Mouse (Mus musculus): Measurements from ENCODE around the gene Psma5.

Psma5 gene

DNA sequence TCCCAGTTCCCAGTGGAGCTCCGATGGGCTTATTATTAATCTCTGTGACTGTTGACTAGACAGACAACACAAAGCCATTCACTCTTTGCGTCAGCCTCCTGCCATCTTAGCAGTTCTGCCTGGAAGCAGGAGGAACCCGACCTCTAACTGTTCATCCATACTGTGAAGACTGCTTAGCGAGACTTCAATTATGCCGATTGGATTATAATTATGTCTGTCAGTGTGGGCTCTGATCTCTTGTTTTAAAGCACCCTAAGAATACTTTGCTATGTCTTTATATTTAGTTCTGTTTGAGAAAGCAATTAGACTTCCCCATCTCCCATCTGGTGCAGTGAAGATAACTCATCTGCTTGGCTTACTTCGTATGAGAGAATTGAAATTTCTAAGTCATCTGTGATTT, 50.8 kb downstream of the Psma5 start:
- no peak for DNase-seq

DNA sequence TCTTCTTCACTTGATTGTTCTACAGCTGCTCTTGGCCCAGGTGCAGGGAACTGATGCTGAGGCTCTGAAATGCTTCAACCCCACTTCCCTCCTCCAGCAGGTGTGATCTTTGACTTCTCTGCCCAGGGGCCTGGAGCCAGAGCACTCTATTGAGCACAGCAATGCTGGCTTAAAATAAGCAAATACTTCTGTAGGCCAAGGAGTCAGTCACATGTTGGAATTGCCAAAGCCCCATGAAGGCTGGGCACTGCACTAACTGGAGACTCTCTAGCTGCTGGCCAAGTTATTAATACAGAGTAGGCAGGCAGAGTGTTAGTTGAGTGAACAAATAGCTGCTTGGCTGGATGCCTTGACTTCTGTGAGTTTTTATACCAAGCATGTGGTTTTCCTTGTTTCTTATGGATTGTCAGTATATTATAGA, 54.2 kb downstream of the Psma5 start:
- no peak for DNase-seq

DNA sequence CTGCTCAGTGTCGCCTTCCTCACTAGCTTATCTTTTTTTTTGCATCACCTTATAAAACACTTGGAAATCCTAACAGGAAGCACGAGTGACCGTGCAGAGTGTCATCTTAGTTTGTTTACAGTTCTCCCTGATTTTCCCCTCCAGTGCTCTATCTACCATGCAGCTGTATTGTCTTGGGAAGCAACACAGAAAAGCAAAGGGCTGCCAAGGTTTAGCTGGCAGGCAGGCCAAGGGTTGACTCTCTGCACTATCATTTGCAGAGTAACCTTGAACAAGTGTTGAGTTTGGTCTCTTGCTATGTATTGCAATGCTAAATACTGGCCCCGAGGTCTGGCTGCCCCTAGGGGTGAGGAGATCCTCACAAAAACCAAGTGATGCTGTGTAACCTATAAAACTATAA, 55.0 kb downstream of the Psma5 start:
- DNase-seq: no peak

DNA sequence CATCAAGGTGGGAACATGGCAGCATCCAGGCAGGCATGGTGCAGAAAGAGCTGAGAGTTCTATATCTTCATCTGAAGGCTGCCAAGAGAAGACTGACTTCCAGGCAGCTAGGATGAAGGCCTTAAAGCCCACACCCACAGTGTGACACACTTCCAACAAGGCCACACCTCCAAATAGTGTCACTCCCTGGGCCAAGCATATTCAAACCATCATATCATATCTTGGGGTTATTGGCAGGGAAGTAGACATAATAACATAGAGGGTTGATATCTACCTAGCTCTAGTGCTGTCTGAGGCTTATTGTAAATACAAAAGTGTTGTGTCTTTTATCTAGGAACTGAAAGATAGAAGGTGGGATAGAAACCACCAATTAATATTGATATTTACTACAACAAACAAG, 55.7 kb downstream of the Psma5 start:
- no peak for DNase-seq

DNA sequence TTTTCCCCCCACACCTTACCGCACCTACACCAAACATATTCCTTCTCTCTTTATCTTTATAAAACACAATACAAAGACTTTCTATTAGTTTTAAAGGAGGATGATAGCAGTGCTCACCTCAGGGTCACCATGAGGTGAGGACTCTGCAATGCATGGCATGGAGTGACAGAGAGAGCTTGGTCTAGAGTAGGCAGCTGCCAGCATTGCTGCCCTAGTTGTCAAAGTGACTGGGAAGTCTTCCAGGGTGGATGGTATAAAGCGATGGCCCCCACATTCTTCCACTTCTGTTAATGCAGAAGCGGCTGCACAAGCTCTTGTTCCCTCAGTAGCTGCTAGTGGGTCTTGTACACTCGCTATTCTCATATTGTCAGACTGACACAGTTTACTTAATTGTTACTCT, 56.4 kb downstream of the Psma5 start:
- no peak for DNase-seq

DNA sequence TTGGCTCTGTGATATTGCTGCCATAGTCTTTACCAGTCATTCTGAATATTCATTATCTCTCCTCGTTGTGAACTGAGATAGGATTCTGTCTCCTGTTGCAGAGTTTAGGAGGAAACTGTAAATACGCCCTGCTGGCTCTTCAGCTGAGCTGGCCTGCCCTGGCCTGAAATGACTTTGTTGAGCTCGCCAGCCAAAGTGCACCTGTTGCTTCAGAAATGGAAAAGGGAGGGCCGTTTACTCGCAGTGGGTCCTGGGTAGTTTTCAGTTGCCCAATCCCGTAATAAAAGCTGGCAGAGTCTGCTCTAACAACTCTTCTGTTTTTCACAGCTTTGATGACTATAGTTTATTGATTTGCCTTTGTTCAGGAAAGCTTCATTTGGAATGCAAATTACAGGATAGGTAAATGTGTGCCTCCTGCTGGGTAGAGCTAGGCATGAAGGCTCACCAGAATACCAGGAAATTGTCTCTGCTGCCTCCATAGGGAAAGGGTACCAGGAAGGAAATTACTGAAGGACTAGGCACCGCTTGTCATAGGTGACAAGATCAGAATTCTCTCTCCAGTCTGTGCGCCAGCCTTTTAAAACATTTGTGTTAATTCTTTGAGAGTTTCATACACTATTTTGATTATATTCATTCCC, 57.4 kb downstream of the Psma5 start:
- no peak for DNase-seq

DNA sequence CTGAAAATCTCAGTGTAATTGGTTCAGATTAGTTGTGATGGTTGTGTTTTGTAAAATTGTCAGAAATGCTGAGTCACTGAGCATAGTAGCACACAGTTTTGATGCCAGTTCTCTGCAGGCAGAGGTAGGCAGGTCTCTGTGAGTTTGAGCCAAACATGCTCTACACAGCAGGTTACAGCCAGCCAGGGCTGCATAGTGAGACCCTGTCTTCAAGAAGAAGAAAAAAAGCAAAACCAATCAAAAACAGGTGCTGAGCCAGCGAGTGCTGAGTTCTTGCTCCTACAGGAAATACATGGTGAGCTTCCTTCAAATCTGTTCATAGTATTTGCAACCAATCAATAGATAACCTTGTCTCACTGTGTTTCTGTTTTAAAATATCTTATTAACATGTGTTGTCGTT, 61.8 kb downstream of the Psma5 start:
- DNase-seq: no peak

DNA sequence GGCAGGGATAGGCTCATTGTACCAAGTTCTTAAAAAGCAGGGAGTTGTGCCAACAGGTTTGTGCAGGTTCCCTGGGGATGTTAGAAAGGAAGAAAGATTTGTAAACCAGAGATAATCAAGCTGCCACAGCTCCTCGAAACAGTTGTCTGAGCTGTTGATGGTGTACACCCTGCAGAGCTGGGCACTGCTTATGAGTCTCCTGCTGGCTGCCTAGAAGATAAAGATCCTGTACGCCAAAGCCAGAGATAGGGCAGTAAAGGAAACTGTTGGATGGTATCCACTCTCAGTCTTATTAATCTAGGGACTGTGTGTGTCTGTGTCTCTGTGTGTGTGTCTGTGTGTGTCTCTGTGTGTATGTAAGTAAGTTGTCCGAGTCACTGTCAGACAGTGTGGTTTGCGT, 64.9 kb downstream of the Psma5 start:
- no peak for DNase-seq

DNA sequence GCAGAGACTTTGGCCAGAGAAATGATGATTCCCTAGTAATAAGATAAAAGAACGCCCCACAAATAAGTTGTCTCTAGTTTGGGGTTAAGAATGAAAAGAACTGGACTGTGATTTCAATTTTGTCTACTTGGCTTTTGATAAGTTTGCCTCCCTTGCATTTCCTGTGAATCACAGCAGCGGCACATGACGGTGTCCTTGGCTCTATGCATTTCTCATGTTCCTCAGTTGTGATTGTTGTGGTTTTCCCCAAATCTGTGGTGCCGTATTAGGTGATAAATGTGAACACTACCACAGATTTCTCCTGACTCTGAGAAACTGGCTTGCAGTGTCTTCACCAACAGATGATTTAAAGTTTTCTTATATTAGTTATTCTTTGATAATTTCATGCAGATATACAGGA, 65.4 kb downstream of the Psma5 start:
- DNase-seq: no peak

DNA sequence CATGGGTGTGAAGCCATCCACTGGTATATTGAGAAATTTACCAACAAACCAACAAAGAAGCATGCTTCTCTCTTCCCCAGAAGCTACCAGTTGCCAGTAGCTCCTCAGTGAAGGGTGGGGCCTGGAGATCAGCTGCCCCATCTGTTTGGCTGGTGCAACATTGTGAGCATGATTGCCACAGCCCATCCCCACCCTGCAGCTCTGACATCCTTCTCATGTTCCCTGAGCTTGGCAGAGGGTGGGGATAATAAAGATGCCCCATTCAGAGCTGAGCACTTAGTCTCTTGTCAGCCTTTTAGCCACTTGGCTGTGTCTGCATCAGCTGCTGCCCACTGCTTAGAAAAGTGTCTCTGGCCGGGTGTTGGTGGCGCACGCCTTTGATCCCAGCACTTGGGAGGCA, 66.2 kb downstream of the Psma5 start:
- no peak for DNase-seq

DNA sequence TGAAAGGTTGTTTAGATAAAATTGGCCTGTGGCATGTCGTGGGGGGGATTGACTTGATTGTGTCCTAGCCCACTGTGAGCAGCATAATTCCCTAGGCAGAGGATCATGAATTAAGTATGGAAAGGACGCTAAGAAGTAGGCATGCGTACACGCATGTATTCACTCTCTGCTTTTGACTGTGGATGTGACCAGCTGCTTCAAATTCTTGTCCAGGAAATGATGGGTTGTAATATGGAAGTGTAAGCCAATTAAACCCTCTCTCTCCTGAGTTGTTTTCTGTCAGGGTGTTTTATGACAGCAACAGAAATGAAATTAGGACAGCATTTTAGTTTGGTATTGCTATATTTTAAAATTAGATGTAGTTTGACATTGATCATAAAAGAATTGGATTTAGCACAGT, 68.1 kb downstream of the Psma5 start:
- no peak for DNase-seq

DNA sequence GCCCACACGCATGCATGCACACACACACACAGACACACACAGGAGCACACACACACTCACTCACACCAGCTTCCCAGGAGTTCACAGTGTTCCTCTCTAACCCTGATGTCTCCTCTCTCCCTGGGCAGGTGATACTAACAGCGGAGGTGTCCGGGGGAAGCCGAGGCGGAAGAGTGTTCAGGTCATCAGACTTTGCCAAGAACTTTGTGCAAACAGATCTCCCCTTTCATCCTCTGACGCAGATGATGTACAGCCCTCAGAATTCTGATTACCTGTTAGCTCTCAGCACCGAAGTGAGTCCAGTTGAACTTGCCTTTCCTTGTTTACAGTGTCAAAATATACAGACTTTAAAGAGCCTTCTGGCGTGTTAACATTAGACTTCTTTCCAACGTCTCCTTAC, 68.8 kb downstream of the Psma5 start:
- no peak for DNase-seq

DNA sequence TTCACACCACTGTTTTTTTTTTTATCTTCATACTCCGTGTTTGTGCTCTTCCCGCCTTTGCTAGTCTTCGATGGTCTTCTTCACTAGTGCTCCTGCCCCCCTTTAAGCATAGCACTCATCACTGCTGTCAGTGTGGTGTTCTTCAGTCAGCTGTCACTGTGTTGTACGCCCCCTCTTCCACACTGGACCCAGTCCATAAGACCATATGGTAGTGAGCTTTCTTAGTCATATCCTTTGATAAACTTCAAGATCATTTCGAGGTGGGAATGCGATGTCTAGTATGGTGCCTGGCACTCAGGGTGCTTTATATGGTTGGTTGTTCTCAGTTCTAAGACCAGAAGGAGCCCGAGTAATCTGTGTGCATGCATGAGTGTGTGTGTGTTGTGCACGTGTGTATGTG, 70.5 kb downstream of the Psma5 start:
- DNase-seq: no peak

DNA sequence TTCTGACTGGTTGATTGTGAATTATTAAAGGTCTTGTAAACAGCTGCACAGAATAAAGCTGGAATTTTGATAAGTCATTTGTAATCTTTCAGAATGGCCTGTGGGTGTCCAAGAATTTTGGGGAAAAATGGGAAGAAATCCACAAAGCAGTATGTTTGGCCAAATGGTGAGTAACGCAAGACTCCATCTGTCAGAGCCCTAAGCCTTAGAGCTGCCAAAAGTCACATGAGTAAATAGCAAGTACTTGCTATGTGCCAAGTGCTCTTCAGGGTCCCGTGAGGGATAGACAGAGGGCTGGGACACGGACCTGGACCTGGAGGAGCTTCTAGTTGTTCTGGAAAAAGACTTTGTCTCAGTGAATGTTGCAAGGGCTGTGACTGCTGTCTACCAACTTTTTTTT, 71.2 kb downstream of the Psma5 start:
- peak; percentile 19 for DNase-seq

DNA sequence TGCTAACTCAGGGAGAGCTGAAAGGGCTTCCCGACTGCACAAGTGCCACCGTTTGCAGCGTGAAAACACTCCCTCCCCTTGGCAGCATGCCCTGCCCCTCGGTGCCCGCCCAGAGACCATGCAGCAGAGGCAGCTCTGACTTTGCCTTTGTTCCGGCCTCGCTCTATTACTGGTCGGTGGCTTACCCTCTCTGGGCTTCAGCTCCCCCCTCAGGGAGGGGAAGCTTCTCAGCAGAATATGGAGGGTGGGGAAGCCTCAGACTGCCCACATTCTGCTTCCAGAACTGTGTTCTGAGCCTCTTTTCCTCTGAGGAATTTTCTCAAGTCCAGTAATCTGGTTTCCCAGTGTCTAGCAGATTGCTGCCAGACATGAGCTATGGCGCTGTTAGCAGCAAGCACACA, 71.7 kb downstream of the Psma5 start:
- peak; percentile 61 for DNase-seq

All from kidney, postnatal 14 days (tissue).